Mouse (Mus musculus) urinary bladder, postnatal 4 days (tissue): Measurements from ENCODE around the gene Babam2.
"Not testable (repeated sequence)": the region's sequence is repeated elsewhere in the genome, so short reads cannot be mapped to it uniquely, and the experiment has no call there.

Experiments used
- DNase-seq, 2 experiments: peaks; one replicate each; pipeline ENCODE4 v3.0.0; 2021 to 2022; ENCODE audit warnings: low spot score in 2 of 2

Babam2 gene

DNA sequence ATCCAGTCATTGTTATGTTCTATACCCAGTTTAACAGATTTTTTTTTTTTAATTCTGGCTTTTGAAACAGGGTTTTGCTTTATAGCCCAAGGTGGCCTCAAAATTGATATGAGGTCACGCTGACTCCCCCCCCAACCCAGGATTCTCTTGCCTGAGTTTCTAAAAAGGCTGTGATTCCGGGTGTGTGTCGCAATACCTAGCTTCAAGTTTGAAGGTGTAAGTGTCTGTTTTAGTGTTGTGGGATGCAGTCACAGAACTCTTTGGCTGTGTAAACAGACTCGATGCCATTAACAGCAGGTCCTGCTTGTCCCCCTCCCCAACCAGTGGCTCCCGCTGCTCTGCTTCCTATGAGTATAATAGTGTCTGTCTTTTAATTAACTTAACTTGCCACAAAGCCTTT is 84.1 kb downstream of the Babam2 start:
- DNase-seq, result no peak

DNA sequence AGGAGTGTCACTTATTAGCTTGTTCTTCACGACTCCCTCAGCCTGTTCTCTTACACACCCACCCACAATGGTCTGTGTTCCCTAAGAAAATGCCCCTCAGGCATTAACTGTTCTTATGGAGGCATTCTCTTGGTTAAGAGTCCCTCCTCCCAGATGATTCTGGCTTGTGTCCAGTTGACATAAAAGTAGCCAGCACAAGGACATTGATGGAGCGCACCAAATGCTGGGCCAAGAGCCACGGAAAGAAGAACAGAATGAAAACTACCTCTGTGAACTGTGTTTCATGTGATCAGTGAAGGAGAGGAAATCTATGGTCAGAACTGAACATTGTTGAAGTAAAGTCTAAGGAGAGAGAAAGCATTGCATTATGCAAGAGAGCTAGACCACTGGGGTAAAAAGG is 89.7 kb downstream of the Babam2 start:
- no peak for DNase-seq

- DNase-seq, result no peak
Measured at GRCm38 (mm10) chr5:31787622-31788021, 90.1 kb downstream of the Babam2 start.

DNA sequence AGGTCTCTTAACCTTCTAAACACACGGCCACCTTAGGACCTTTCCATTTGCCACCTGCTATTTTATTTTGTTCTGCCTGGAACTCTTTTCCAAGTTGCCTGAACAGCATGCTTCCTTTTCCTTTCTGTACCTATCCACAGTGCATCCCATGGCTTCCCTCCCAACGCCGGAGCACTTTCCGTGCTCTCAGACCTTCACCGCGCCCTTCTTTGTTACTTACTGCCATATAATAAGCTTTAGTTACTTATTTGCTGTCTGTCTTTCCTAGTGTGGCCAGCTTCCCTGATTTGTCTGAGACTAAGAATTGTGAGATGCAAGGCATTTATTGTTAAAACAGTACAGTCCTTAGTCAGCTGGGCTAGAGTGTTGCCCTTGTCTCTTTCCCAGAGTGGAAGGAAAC is 94.9 kb downstream of the Babam2 start:
- no peak for DNase-seq

DNA sequence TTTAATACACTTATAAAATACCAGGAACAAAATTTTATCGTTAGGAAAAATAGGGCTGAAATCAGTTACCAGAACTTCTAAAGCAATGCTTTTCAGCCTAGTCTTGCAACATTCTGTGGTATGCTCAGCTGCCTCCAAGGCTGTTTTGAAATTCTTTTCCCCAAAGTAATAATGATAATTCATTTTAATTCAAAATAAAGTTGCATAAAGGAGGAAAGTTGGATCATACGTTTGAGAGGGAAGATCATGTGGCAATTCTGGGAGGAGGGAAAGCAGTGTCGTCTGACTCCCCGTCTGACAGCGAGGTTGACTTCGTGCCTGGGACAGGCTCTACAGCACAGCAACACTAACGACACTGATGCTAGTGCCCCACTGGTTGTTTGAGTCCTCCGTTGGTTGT is 95.4 kb downstream of the Babam2 start:
- DNase-seq, result no peak

DNA sequence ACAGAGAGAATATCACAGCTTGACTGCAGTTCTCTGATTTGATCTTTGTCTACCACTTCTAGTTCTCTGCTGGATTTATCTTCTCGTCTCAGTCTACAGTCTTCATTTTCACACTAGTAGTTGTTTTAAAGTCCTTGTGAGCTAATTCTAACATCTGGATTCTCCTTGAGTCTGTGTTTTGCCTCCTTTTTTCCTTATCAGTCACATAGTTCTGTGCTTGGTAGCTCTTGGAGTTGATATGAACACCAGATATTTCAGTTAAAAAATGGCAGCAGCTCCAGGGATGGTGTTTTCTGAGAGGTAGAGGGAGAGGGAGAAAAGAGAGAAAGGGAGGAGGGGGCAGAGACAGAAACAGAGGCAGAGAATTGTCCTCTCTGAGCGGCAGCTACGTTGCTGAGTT is 97.9 kb downstream of the Babam2 start:
- DNase-seq, result no peak

GRCm38 (mm10) chr5:31796979-31797378 is 99.5 kb downstream of the Babam2 start:
- DNase-seq, result no peak

- not testable (repeated sequence) for DNase-seq
Measured at GRCm38 (mm10) chr5:31804211-31804610, 106.7 kb downstream of the Babam2 start.

DNA sequence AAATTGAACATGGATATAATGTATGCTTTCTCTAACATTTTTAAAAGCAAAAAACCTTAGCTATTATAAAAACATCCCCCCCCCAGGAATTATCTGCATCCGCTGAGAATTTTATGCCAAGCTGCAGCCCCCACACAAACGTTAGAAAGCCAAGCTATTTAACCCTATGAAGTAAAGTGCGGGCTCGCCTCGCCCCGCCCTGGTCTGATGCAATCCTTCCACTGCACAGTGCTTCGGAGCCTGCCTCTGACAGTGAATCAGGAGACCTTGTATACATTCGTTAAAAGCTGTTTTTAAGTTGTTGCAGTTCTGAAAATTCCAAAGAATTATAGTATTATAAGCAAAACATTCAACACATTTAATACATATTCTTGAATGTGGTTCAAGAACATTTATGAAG is 107.3 kb downstream of the Babam2 start:
- no peak for DNase-seq

DNA sequence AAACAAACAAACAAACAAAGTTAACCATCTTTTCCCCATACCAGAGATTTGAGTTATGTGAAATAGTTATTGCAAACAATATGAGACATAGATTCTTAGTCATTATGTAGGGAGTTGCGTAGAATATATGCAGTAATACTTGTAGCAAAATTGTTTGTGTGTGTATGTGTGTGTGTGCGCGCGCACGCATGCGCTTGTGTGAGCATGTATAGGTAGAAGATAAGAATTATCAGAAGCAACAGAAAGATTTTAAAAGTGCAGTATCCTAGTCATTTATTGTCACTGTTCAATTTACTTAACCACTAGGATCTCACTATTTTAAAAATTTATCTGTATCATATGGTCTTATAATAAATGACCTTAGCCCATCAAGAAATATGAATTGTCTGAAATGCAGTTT is 109.8 kb downstream of the Babam2 start:
- DNase-seq, result no peak

- DNase-seq, result no peak
Measured at GRCm38 (mm10) chr5:31808271-31808670, 110.8 kb downstream of the Babam2 start.

- DNase-seq, result no peak
Measured at GRCm38 (mm10) chr5:31810796-31811662, 113.5 kb downstream of the Babam2 start.

GRCm38 (mm10) chr5:31811663-31812001 is 114.1 kb downstream of the Babam2 start:
- no peak for DNase-seq

DNA sequence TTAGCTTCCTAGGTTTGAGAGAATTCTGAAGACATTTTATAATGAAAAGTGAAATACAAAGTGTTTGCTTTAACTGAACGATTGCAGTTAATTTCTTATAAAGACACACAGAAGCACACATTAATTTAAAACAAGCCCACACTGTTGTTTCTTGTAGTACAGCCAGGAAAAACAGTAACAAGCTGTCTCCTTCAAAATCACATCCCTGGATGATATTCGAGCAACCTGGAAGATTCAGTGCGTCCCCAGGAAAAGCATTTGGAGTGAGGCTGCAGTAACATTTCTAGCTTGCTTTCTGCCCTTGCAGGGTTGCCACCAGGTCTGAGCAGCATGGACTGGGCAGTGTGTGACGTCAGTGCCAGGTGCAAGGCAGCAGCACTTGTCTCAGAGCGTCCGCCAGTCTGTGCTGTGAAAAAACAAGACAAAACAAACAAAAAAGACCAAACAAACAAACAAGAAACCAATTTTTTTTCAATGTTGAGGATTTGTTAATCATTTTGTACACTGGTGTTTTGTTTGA is 115.7 kb downstream of the Babam2 start:
- no peak for DNase-seq

GRCm38 (mm10) chr5:31814068-31814467 is 116.6 kb downstream of the Babam2 start:
- no peak for DNase-seq

DNA sequence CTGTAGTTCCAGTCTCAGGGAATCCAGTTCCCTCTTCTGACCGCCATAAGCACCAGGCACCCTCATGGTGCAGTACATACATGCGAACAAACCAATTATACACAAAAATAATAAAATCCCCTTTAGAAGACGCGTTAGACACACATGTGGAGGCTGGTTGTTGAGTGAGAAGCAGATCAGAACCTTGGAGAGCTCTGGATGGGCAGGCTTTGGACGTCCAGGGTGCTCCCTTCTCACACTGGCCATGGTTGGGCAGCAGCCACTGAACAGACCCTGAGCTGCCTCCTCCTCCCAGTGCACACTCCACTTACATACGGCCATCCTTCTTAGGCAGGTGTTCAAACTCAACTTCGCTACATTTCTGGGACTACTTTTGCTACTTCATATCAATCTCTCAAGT is 117.6 kb downstream of the Babam2 start:
- no peak for DNase-seq

DNA sequence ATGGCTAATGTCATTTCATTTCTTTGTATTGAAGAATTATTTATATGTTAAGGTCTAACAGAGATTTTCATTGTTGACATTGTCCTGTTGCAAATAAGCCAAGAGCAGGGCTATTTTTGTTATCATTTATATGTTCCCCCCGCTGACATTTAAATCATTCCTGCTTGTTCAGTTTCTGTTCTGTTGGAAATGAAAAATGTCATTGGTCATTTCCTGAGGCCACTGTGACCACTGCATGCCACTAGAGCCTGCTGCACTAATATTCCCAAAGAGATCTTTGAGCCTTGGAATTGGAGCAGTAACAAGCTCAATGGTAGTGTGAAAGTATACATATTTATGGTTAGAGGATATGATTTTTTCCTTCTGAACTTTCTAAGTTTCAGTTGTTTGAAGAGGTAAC is 118.6 kb downstream of the Babam2 start:
- DNase-seq, result no peak

- no peak for DNase-seq
Measured at GRCm38 (mm10) chr5:31820801-31821200, 123.3 kb downstream of the Babam2 start.

- no peak for DNase-seq
Measured at GRCm38 (mm10) chr5:31821204-31821603, 123.7 kb downstream of the Babam2 start.

DNA sequence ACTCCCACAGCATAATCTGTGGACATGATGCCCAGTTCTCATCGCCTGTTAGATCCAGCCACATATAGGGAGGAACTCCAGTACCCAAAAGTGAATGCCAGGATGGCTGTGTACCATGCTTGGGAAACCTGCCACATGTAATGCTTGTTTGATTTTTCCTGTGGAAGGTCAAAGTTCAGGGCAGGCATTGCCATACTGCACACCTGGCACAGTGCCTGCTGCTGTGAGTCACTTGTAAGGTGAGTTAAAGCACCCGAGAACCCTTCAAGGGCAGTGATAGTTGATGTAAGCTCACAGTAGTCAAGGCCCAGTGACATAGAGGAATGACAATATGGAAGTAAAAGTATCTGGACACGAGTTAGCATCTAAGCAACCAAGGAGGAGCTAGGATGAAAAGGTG is 126.2 kb downstream of the Babam2 start:
- DNase-seq, result no peak

- DNase-seq, result no peak
Measured at GRCm38 (mm10) chr5:31824126-31824525, 126.6 kb downstream of the Babam2 start.

GRCm38 (mm10) chr5:31827304-31827703 is 129.8 kb downstream of the Babam2 start:
- no peak for DNase-seq

DNA sequence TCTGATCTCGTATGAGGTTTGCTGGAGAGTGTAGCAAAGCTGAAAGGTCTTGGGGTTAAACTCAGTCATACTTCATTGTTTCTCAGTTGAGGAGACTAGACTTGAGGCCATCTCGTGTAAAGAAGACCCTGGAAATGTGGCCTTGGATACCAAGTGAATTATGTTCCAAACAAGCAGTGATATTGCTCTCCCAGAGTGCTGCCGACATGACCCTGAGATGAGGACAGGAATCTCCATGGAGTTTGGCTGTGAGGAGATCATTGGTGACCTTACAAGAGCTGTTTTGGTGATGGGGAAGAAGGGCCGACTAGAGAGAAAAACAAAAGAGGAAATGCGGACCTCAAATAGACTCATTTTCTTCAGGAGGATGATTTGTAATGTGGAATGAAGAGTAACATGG is 130.4 kb downstream of the Babam2 start:
- DNase-seq, result no peak

GRCm38 (mm10) chr5:31828747-31829146 is 131.3 kb downstream of the Babam2 start:
- DNase-seq, result no peak
